Mouse (Mus musculus): Measurements from ENCODE around the gene Mei1.

DNA sequence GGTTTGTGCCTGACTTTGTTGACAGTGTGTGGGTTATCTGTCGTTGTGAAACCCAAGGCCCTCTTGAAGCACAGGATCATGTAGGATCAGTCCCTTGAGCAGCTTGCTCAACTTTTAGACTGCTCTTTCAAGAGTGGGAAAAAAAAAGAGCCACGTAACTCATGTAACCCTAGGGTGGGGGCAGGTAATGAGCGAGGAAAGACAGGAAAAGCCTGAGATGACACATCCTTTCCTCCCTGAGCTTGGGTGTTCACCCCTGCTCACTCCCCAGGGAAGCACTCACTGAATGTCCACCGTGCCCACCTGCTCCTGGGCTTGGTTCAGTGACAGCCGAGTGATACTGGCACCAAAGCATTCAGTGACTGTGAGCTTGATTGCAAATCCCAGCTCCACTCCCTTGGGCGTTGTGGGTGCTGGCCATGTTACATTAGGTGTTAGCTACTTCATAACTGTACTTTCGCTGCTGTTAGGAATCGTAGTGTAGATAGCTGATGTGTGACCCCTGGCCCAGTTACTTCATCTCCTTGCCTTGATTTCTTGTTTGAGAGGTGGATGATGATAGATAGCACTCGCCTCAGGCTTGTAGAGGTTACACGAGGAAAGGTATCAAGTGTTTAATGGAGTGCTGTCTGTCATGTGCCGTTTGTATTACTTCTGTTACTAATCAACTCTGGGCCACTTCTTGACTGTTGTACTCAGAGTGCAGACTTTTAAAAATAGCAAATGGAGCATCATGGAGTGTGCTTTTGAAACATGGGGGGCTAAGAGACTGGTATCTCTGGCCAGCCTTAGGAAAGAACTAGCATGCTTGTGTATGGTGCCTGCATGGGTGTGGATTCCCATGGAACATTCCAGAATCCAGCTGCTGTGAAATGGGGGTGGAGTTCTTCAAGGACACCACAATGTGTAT, 91.2 kb downstream of the Mei1 start:
- TF ChIP-seq CTCF (conservative IDR thresholded peaks at IDR 0.05; ENCODE audit: low read length) (no peak), NANOG (IDR thresholded peaks at IDR 0.05; ENCODE audit: borderline replicate concordance, low read length) (no peak)

Measured in E14TG2a.4 (cell line).